Mouse (Mus musculus) gastrocnemius, postnatal 36 days (tissue): Measurements from ENCODE around the gene Gm43951. TPM values are rescaled to one million over a fixed set of nuclear protein-coding genes. Genes with fewer than 3 reads are reported as not detected.
A peak's percentile ranks its signal among the peaks of the same experiment; 100 is the strongest.

Source experiments
- DNase-seq, 2 experiments: peaks; one replicate each; pipeline ENCODE4 v3.0.0; 2022
- intact Hi-C: fragments of 180-260 bp; cut with DNase I; formaldehyde crosslinking; loops from one replicate; pipeline ENCODE4 v1.15.1; 2025
- long read RNA-seq, 2 experiments: library from polyadenylated mRNA; stranded (forward); transcript quantifications; one replicate each; pipeline ENCODE4 v2.0.0; 2021
- total RNA-seq, 2 experiments: library from RNA; stranded (reverse); gene quantifications; 2 replicates each; pipeline ENCODE4 v1.2.3; 2021

Gm43951 gene
- total RNA-seq, result under 1 TPM; 0.07 to 0.23 TPM
- long read RNA-seq, experiment 1, result 0 reads
- long read RNA-seq, experiment 2, result 0 reads

DNA sequence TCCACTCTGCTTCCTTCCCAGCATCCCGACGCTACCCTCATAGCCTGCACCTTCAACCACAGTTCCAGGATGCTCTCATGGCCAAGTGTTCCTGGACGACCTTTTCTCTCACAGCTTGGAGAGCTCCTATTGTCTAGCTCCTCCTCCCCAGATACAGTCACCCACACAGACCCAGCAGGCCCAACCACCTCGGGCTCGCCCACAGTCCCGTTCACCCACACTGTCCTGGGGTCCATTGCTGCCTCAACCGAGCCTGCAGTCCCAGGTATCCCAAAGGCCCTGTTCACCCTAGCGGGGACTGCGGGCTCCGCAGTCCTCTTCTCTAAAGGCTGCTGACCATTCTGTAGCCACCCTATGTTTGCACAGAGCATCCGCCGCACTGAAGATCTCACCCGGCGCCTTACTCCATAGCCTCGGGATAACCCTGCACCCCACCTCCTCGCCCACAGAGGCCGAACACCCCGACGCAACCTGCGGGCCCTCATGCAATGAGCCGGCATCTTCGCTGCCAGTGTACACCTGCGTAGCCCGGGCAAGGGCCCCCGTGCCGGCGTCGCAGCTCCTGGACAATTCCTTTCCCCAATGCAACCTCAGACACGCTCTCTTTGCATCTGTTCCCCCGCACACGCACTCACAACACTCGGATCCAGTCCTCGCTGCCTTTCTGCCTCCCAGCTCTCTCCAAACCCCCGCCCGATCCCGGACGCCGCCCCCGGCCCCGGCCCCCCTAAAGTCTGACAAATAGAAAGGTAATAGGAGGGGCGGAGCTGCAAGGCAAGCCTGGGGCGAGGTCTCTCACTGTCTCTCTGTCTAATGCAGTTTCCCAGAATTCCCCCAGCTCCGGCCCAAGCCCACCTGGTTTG, at the start of gene Gm43951:
Gene Gm43951 (minus strand): TSS at position 500 of the 863 bp plus-strand sequence.
- intact Hi-C loops, result loop anchor here (10.0 kb wide), 1 partner anchor 152 kb away; no protein-coding TSS in a partner anchor
- DNase-seq, result no peak

DNA sequence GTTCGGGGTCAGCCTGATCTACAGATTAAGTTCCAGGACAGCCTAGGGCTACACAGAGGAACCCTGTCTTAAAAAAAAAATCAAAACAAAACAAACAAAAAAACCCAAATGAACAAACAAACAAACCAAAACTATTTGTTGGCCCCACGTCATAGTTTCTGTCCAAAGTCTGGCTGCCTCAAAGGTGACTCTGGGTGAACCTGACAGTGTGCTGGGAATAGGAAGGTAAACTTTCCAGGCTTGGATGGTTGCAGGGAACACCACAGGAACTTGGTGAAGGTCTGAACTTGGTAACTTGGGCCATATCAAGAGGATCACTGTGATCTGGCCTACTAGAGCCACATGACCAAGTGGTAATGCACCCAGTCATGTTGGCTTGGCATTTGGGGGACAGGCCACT, 49.8 kb upstream of the Gm43951 start:
- intact Hi-C loops, result no loop called here

DNA sequence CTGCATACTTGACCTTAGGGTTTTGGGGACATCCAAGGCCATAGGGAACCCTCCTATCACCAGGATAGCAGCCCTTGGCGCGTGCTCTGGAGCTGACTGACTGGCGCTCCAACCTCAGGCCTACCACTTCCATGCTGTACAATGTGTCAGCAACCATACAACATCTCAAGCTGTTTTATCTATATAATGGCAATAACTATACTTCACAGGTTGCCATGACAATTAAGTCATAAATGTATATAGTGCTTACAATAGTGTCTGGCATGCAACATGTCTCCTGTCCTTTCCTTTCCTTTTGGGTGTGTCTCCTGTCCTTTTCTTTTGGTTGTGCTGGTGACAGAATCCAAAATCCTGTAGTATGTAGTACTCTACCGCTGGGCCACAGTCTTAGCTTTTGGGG, 49.0 kb upstream of the Gm43951 start:
- no peak for DNase-seq
- intact Hi-C loops, result no loop called here

More for the DNA sequence above, 49.8 kb upstream of the Gm43951 start:
- no peak for DNase-seq

DNA sequence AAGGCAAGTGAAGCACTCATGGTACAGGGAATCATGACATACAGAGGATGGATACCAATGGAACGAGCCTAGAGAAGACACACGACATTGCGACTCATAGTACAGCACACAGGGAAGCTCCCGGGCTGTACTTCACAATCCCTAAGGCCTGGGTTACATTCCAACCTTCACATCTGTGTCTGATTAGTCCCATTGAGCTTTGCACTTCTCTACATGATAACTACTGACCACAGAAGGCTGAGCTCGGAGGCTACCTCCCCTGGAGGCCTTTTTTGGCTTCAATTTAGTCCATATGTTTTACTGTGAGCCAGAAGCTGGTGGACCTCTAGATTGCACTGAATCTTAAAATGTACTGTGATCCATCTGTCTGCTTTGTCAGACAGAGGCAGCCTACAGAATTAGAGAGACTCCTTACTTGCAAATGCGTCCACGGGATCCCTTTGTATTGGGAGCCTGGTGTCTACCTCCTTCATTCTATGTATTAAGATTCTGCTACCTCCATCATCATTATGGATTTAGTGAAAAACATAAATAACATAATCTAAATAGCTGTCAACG, 38.6 kb upstream of the Gm43951 start:
- intact Hi-C loops, result no loop called here
- DNase-seq, result no peak

DNA sequence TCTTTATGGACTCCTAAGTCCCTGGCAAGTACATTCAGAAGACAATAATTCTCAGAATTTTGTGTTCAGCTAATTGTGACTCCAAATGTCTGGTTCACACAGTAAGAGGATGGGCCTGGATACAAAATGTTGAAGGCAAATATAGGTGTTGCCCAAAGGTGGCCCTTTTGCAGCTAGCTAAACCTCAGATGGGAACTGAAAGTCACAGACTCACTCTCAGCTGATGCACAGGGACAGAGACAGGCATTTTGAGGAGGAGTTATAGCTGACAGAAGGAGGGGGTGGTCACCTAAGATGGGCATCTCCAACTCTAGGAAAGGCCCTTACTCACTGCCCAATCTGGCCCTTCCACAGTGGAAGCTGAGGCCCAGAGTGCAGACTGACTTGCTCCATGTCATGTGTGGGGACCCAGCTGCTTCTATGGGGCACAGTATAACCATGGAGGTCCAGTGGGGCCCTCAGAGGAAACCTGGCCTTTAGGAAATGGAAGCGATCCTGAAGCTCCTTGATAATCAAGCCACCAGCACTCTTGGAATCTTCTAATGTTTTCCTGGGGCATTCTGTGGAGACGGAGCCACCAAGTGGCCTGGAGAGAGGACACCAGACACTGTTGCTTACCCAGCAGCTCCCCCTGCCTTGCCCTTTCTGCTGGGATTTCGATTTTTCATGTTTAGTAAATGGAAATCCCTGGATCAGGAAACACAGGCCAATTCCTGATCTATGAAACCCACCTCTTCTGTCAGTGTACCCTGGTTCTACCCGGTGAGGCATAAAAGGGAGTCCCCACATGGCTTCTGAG, 33.6 kb upstream of the Gm43951 start:
- intact Hi-C loops, result no loop called here
- DNase-seq, result no peak

DNA sequence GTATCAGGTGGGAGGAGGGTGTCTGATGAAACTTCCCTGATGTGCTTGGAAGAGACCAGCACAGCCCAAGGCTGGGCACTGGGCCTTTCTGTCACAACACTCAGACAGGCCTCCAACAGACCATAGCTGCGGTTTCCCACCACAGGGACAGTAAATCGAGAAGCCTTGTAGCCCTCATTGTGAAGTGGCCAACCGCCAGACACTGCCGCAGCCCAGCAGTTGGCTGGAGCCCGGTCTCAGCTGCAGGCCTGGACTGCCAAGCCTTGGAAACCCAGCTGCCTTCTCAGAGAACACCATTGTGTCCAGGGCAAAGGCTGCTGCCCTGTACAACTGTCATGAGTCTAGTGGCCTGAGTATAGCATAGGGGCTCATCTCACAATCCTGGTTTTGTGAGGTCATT, 27.4 kb upstream of the Gm43951 start:
- intact Hi-C loops, result no loop called here

DNA sequence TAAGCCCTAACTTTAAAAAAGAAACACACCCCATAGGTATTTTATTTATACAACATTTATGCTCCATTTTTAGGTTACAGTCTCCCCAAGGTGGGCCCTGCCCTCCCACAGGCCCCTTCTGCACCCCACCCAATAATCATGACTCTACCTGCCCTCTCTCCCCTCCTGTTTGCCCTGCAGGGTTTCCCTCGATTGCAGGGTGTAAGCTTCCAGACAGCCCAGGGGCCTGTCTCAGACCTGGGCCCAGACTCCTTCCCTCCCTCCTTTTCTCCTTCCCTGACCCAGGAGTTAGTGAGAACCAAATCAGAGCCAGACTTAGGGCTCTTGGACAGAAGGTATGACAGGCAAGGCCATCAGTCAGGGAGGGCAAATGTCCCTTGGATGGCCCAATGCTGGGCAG, 26.4 kb upstream of the Gm43951 start:
- DNase-seq, result no peak

More for the DNA sequence above, 27.4 kb upstream of the Gm43951 start:
- peak; percentile 14 to 41 for DNase-seq

DNA sequence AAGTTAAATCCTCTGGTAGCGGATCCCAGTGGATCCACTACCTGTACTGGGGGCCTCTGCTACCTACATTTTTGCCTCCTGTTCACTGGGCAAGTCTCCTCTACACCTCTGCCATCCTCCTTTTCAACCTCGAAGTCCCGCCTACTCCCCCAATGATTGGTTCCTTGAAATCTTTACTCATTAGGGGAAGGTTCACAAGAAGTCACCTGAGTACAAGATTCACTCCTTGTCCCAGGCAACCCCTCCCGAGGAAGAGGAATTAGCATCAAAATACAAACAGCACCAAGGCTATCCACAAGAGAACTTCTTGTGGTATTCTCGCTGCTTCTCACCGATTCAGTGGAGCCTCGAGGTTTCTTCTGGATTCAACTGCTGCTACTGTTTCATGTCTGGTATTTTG, 25.4 kb upstream of the Gm43951 start:
- intact Hi-C loops, result no loop called here
- no peak for DNase-seq

More for the DNA sequence above, 26.4 kb upstream of the Gm43951 start:
- intact Hi-C loops, result no loop called here

DNA sequence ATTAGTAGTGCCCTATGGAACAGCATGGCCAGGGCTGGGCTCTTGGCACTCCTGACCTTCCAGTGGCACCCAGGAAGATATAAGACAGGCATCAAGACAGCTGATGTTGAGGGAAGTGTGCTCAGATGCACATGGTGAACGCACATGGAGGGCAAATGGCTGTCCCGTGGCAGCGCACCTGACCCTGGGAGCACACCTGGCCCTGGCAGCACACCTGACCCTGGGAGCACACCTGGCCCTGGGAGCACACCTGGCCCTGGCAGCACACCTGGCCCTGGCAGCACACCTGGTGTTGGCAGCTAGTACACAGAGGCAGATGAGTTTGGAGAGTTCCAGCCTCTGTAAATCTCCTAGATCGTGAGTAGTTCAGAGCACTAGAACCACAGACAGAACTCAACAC, 21.9 kb upstream of the Gm43951 start:
- intact Hi-C loops, result no loop called here
- no peak for DNase-seq

DNA sequence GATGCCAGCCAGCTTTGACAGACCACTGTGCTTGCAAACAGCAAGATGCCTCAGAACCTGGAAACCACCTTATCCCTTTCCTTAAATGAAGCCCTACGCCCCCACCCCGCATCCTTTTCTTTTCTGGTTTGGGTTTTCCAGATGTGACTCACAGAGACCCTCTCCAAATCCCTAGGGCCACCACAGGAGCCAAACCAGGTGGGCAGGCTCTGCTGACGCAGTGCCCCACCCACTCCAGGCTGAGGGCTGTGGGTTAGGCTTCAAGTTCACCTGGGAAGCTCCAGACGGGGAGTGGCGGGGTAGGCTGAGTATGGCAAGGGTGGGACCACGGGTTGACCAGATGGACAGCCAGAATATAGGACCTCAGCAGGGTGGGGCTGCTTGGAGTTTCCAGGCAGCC, 20.3 kb upstream of the Gm43951 start:
- DNase-seq, result no peak
- intact Hi-C loops, result no loop called here

DNA sequence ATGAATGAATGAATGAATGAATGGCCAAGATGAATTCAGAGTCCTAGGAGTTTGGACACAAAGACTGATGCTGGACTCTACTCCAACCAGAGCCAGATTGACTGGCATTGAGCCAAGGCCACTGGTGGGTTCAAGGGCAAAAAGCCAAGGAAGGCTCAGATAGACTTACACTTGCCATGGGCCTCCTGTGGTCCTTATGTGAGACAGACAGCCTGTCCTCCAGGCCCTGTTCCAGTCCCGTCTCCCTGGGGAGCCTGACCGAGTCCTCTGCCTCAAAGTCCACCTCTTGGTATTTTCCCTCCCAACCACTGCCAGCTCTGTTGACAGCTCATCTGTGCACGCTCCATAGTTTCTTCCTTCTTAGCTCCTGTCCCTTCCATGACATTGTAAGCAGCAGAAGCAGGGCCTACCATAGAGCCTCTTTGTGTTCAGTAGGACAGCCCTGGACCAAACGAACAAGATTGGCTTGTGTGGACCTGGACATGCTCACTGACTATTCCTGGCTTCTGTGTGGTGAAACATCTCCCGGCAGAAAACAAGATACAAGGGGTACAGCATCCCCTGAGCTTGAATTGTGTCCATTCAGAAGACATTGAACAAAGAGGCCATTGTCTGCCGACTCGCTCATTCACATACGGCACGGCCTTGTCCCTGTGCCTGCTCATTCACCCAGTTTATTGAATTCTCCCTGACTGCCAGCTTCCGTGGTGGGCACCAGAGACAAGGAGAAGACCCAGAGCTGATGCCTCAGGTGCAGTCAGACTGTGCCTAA, 19.6 kb upstream of the Gm43951 start:
- DNase-seq, result no peak

DNA sequence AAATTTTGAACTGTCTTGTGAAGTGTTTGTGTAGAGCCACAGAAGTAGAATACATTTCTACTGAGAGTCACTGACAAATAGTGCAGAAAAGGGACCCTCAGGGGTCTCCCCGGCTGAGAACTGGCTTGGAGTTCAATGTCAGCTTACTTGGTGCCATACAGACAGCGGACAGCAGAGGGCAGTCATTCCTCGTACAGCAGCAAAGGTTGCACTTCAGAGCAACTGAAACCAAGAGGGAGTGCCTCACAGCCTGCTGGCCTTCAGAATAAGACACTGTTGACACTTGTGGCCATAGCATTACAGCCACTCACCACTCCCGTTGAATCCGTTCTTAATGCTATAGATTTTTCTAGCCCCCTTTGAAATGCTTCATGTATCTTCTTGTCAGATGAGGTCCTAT, 18.2 kb upstream of the Gm43951 start:
- intact Hi-C loops, result loop anchor here (1.0 to 2.0 kb wide), 4 partner anchors 41 to 340 kb away; no protein-coding TSS in a partner anchor
- DNase-seq, result peak; percentile 65 to 72

More for the DNA sequence above, 19.6 kb upstream of the Gm43951 start:
- intact Hi-C loops, result no loop called here

DNA sequence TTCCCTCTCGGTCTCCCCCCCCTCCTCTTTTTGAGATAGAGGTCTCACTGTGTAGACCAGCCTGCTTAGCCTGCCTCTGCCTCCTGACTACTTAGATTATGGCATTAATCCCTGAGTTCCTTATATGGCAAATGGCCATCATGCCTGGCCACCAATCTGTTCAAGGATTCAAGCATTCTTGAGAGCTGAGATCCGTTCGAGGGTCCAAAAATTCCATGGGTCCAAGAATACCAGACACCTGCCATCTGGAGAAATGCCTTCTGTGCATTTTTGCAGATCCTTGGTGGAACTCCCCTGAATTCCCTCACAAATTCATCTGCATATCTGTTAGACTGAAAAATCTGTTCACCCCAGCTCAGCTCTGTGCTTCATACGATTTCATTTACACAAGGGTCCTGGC, 16.8 kb upstream of the Gm43951 start:
- no peak for DNase-seq
- intact Hi-C loops, result no loop called here

DNA sequence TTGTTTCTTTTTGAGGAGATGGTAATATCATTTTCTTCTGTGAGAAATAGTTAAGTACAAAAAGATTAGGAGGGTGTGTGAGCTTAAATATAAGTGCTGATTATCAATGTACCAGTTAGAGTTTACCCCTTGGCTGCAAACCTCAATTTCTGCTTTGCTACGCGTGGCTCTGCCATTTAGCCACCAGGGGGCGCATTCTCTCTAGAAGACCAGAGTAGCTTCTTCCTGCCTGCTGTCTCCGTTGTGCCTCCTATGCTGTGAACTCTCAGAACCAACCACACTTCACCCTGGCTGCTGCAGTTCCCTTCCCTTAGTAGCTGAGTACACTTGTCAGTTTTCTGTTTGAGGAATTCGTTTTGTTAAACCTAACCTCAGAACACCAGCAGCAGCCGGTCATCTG, 14.6 kb upstream of the Gm43951 start:
- DNase-seq, result peak in 1 of 2 experiments; percentile 37
- intact Hi-C loops, result no loop called here

DNA sequence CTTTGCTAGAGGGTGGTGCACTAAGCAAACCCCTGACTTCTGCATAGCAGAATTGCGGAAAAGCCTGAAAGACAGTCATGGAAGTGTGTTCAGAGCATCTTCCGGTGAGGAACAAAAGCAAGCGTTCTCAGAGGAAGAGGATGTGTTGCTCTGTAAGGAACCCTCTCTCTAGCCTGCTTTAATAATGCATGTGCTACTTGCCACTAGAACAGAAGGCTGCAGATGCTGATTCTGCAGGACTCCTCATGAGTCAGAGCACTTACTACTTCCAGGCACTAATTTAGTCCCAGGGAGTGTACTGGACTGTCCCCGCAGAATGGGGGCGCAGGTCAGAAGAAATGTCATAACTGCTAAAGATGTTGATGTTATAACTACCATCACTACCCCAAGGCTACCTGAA, 10.5 kb upstream of the Gm43951 start:
- no peak for DNase-seq
- intact Hi-C loops, result no loop called here

DNA sequence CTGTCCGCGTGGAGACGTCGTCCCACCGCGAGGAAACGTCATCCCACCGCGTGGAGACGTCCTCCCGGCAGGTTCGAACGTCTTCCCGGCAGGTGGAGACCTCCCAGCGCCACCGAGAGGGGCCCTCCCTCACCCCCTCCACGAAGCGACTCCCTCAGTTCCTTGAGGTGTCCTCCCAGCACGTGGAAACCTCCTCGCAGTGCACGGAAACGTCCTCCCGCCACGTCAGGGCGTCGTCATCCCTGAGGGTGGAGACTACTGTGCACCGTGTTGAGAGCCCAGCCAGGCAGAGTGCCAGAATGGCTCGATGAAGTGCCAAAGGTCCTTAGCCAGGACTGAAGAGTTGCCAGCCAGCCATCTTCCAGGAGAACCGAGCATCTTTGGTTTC, 8.8 kb upstream of the Gm43951 start, which contains the start of gene Med31:
Gene Med31 (minus strand): TSS at position 183 of the 388 bp plus-strand sequence.
- peak; percentile 67 to 73 for DNase-seq

DNA sequence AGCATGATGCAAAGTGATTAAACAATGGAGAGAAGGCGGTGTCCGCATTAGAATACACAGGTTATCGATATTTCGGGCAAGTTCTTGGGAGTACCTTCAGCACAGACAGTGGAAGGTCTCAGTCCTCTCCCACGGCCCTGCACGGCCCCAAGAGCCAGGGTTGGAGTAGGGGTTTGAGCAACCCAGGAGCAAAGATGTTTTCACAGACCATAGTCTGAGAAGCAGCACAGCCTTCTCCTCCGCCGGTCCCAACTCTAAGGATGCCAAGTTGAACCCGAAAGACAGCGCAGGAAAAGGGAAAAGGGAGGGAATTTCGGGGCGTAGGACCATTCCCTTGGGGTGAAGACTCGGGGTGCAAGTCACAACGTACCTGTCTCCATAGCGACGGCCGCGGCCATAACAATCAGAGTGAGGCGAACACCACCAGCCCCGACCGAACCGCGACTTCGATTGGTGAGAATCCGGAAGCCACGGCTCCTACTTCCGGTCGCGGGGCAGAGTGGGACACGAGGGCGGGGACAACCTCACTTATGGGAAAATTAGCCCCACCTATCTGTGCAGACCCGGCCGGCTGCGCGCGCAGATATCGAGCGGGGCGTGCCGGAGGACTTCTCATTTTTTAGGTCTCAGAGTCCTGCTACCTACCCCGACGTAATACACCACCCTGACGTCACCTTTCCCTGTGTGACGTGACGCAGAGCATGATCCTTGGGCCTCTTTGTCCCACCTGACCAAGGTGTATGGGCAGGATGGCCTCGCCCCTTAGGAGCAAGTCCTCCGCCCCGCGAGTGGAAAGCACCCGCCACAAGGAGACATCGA, 8.2 kb upstream of the Gm43951 start:
- peak; percentile 84 to 92 for DNase-seq
- intact Hi-C loops, result no loop called here

More for the DNA sequence above, 8.8 kb upstream of the Gm43951 start, which contains the start of gene Med31:
- intact Hi-C loops, result no loop called here

DNA sequence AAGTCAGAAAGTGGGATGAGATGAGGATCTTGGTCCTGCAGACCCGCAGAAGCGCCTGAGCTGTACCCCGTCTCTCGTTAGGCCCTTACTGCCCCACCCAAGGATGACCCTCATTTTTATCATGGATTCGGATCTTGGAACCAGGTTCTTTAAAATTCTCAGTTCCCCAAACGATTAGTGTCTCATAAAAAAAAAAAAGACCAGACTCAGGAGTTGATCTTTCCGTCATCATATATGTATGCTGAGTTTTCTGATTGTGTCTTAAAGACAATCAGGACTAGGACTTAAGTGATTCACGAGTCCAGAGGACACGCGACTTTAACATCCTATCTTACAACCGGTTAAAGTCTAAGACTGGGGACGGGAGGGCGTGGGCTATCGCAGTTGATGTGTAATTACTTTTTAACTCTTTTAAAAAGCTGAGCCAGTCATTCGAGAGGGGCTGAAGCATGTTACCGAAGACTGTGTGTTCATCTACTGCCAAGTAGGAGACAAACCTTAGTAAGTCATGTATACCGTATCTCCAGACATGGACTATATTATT, 1.3 kb upstream of the Gm43951 start:
- DNase-seq, result no peak
- intact Hi-C loops, result loop anchor here (10.0 kb wide), 1 partner anchor 153 kb away; no protein-coding TSS in a partner anchor
